Mouse (Mus musculus) heart, embryonic 10.5 days (tissue): Measurements from ENCODE around the gene Akap5. TPM values are rescaled to one million over a fixed set of nuclear protein-coding genes. Genes with fewer than 3 reads are reported as not detected.

Experiments
- DNase-seq: peaks from one replicate; pipeline ENCODE4 v3.0.0-alpha.2; 2017; ENCODE audit warnings: low spot score
- H3K27ac ChIP-seq: fragments of 300-500 bp; sonication (generic); 2 replicates; pipeline ENCODE4 v1.5.1; 2016; ENCODE audit warnings: mild to moderate bottlenecking
- H3K27me3 ChIP-seq: fragments of 300-500 bp; sonication (generic); 2 replicates; pipeline ENCODE4 v1.6.1; 2016; ENCODE audit warnings: mild to moderate bottlenecking; ENCODE audit not compliant: poor library complexity, insufficient read depth, severe bottlenecking
- H3K36me3 ChIP-seq: fragments of 300-500 bp; sonication (generic); 2 replicates; pipeline ENCODE4 v1.6.1; 2016; ENCODE audit warnings: mild to moderate bottlenecking, moderate library complexity
- H3K4me1 ChIP-seq: fragments of 300-500 bp; sonication (generic); 2 replicates; pipeline ENCODE4 v1.6.1; 2016; ENCODE audit warnings: mild to moderate bottlenecking
- H3K4me3 ChIP-seq: fragments of 300-500 bp; sonication (generic); 2 replicates; pipeline ENCODE4 v1.5.1; 2016; ENCODE audit warnings: mild to moderate bottlenecking, moderate library complexity
- H3K9me3 ChIP-seq: fragments of 300-500 bp; sonication (generic); 2 replicates; pipeline ENCODE4 v1.6.1; 2016; ENCODE audit warnings: mild to moderate bottlenecking, moderate library complexity
- WGBS: fragments of 180-500 bp; shearing (Covaris S2); methylation state at CpG from one replicate; pipeline ENCODE4 v1.1.7; 2016; 5-methylcytosine and 5-hydroxymethylcytosine counted together
- polyA plus RNA-seq: library from polyadenylated mRNA; unstranded; fragments of >200 nt; fragmentation: Nextera tagmentation; extraction: Ambion mirVana; gene quantifications from 2 replicates; pipeline ENCODE4 v1.2.1, GENCODE M21; 2016

Akap5 gene
- polyA plus RNA-seq, 1 experiment from 2014 or later, result 9.5 TPM

DNA sequence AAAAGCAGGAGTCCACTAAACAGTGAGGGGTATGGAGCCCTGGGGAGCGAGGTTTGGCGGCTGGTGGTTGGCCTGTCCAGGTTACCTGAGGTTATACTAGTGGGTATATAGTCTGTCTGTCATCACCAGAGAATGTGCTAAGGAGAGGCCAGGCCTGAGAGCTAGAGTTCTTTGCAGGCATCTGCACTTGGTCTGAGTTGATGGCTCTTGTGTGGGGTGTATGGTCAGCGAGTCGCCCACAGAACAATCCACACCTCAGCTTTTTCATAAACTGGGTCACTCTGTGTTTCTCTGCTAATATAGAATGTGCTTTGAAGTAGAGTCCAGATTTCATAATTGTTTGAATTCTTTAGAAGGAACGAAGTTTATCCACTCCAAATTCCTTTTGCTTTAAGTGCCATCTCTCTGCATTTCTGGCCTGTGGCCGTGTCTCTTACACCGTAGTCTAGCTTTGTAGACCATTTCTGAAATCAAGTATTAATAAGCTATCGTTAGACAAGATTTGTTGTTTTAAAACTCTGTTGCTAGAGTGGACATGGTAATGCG lies 25.3 kb upstream of the Akap5 start:
- 79% methylated on average over 9 of the region's 9 CpGs for WGBS
- Histone ChIP-seq H3K9me3 (no peaks in the 10 kb centered on the region), H3K4me1 (peaks cover 12% of the 10 kb centered on the region; the same call in 1 of the 2 replicates), H3K4me3 (no peak overlapping the region), H3K36me3 (peaks cover 80% of the 10 kb centered on the region), H3K27me3 (no peaks in the 10 kb centered on the region), H3K27ac (no peak overlapping the region)
- DNase-seq, result no peak

DNA sequence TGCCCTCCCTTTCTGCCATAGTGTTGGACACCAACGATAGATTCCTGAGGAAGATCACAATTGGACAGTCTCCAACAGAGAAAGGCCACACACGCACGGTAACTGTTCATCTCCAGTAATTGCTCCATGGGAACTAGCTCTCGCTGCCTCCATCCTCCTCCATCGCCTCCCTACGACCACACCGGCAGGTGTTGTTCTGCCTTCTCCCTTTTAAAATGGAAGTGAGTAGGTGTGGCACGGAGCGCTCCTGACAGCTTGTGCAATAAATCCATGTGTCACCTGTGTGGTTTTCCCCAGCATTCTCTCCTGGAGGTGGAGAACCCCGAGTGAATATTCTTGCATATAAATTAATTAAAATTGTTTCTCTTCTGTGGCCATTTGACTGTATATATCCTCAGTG lies 24.3 kb upstream of the Akap5 start:
- H3K9me3 ChIP-seq, result no peaks in the 10 kb centered on the region
- H3K27ac ChIP-seq, result no peak overlapping the region
- DNase-seq, result no peak
- no peaks in the 10 kb centered on the region for H3K27me3 ChIP-seq
- H3K36me3 ChIP-seq, result peaks cover 79% of the 10 kb centered on the region
- H3K4me3 ChIP-seq, result no peak overlapping the region
- peaks cover 12% of the 10 kb centered on the region; the same call in 1 of the 2 replicates for H3K4me1 ChIP-seq
- WGBS, result 91% methylated on average over 10 of the region's 10 CpGs

DNA sequence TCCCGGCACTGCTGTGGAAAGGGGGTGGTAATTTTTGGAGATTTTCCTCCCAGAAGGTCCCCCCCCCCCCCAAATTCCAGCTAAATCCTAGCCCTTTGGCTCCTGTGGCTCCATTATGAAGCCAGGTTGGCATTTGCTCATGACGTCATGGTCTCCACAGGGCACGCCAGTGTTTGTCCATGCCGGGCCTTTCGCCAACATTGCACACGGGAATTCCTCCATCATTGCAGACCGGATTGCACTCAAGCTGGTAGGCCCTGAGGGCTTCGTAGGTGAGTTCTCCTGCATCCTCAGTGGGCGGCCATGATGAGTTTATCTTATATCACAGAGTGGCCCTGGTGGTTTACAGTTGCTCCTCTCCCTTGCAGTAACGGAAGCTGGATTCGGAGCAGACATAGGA lies 21.2 kb upstream of the Akap5 start:
- no peak for DNase-seq
- Histone ChIP-seq H3K4me3 (no peak overlapping the region), H3K27me3 (no peaks in the 10 kb centered on the region), H3K4me1 (peaks cover 34% of the 10 kb centered on the region), H3K9me3 (no peaks in the 10 kb centered on the region), H3K27ac (no peak overlapping the region), H3K36me3 (peaks cover 64% of the 10 kb centered on the region)
- WGBS, result 92% methylated on average over 11 of the region's 11 CpGs

DNA sequence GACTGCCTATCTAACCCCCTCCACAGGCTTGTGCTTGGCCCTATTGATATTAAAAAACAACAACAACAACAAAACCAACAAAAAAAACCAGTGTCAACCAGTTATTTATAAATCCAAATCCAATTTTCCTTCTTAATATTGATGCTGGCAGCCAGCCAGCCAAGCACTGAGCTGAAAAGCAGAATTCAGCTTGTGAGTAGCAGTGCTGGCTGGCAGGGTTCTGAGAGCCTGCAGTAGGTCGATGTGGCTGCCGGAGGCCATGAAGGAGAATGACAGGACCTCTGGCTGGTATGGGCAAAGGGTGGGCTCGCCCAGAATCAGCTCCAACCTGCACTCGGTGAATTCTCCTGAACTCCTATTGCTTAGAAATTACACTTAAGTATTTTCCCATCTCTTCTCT lies 20.5 kb upstream of the Akap5 start:
- peaks cover 29% of the 10 kb centered on the region for H3K4me1 ChIP-seq
- 85% methylated on average over 4 of the region's 4 CpGs for WGBS
- DNase-seq, result no peak
- H3K36me3 ChIP-seq, result peaks cover 57% of the 10 kb centered on the region
- no peak overlapping the region for H3K27ac ChIP-seq
- no peaks in the 10 kb centered on the region for H3K9me3 ChIP-seq
- H3K4me3 ChIP-seq, result no peak overlapping the region
- no peaks in the 10 kb centered on the region for H3K27me3 ChIP-seq

DNA sequence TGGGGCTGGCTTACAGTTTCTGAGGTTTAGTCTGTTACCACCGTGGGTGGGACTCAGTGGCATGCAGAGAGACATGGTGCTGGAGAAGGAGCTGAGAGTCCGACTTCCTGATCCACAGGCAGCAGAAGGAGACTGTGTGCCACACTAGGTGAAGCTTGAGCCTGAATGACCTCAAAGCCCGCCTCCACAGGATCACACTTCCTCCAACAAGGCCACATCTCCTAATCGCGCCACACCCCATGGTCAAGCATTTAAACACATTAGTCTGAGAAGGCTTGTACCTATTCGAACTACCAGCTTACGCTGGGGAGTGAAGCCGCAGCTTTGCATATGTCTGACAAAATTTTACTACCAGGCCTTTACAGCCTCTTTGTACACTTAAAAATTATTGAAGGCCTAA lies 19.6 kb upstream of the Akap5 start:
- Histone ChIP-seq H3K27me3 (no peaks in the 10 kb centered on the region), H3K4me3 (no peak overlapping the region), H3K9me3 (no peaks in the 10 kb centered on the region), H3K36me3 (peaks cover 55% of the 10 kb centered on the region), H3K4me1 (peaks cover 29% of the 10 kb centered on the region), H3K27ac (no peak overlapping the region)
- WGBS, result 91% methylated on average over 8 of the region's 8 CpGs
- DNase-seq, result no peak

DNA sequence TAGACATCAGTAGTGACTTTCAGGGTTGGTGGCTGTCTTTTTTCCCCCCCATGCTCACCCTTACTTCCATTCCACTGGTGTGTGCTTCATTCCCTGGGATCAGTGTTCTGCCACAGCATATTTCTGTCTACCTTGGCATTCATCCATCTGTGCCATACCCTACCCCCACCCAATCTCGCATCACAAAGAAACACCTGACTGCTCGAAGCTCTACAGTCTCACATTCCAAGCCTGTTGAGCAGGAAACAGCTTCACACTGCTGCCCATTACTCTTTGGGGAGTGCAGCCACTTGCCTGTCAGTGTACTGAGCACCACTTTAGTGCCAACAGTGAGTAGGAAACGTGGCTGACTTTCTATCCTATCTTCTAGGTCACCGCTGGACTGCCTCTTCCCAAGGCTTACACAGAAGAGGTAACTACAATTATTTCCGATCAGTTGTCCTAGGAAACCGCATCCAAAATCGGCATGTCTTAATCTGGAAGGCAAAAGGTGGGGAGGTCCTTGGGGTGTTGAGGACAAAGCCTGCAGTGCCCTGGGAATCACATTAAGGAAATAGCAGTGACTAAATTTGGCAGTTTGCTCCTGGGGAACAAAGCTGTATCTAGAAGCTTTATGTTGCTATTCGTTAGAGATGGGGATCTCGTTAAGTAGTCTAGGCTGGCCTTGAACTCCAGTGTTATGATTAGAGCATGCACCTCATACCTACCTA lies 17.7 kb upstream of the Akap5 start:
- Histone ChIP-seq H3K27me3 (no peaks in the 10 kb centered on the region), H3K9me3 (no peaks in the 10 kb centered on the region), H3K4me1 (peaks cover 48% of the 10 kb centered on the region), H3K27ac (peak overlapping the region; percentile 87), H3K4me3 (no peak overlapping the region), H3K36me3 (peaks cover 51% of the 10 kb centered on the region)
- no peak for DNase-seq
- whole genome bisulfite sequencing, result 80% methylated on average over 9 of the region's 9 CpGs

DNA sequence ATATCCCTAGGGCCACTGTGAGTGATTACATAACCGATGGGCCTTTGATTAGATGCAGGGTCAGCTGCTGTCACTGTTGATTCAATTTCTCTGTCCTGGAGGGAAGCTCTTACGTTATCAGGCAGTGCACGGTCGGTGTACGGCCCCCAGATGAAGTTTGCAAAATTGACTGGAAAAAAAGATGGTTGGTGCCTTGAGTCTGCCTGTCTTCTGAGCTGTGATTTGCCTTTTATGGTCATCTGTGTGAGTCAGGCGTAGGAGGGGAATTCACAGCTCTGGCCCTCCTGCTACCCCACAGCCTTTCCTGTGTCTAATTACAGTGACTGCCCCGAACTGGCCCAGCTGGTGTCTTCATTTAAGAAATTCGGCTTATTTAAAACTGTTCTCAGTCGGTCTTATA lies 16.7 kb upstream of the Akap5 start:
- DNase-seq, result peak; percentile 80

DNA sequence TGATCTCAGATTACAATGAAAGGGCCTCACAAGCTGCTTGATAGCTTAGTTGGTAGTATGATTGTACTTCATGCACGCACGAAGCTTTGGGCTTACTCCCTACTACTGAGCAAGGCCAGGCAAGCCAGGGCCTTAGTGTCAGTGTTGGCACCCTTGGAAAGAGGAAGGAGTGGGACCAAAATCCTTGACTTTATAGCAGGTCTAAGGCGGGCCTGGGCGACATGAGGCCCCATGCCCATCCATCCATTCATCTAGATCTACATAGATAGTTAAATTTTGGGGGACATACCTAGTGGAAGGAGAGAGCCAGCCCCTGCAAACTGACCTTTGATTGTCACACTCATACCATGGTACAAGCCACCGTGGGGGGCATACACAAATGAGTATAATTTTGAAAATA lies 16.3 kb upstream of the Akap5 start:
- Histone ChIP-seq H3K36me3 (peaks cover 55% of the 10 kb centered on the region), H3K4me3 (no peak overlapping the region), H3K27ac (peak overlapping the region; percentile 87), H3K4me1 (peaks cover 52% of the 10 kb centered on the region), H3K9me3 (no peaks in the 10 kb centered on the region), H3K27me3 (no peaks in the 10 kb centered on the region)
- DNase-seq, result no peak
- 81% methylated on average over 5 of the region's 5 CpGs for WGBS

More for the DNA sequence above, 16.7 kb upstream of the Akap5 start:
- H3K4me1 ChIP-seq, result peaks cover 52% of the 10 kb centered on the region
- H3K36me3 ChIP-seq, result peaks cover 56% of the 10 kb centered on the region
- peak overlapping the region; percentile 87 for H3K27ac ChIP-seq
- no peak overlapping the region for H3K4me3 ChIP-seq
- WGBS, result 25% methylated on average over 9 of the region's 9 CpGs
- no peaks in the 10 kb centered on the region for H3K27me3 ChIP-seq
- H3K9me3 ChIP-seq, result no peaks in the 10 kb centered on the region

DNA sequence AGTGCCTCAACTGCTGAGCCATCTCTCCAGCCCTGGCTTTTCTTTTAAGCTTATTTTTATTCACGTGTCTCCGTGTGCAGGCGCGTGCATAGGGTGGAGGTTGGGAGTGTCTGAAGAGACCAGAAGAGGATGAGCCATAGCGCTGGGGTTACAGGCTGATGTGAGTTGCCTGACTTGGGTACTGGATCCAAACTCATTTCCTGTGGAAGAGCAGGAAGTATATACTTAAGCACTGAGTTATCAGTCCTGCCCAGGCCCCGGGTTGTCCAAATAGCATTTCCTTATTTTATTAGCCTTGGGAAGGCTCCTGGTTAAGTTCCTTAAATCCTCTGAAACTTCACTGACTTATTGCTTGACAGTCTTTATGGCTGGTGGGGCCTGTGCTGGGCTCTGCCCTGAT lies 14.7 kb upstream of the Akap5 start:
- Histone ChIP-seq H3K27ac (peak overlapping the region; percentile 80), H3K27me3 (no peaks in the 10 kb centered on the region), H3K9me3 (no peaks in the 10 kb centered on the region), H3K4me1 (peaks cover 52% of the 10 kb centered on the region), H3K36me3 (peaks cover 56% of the 10 kb centered on the region), H3K4me3 (no peak overlapping the region)
- no peak for DNase-seq
- WGBS, result 68% methylated on average over 6 of the region's 6 CpGs

DNA sequence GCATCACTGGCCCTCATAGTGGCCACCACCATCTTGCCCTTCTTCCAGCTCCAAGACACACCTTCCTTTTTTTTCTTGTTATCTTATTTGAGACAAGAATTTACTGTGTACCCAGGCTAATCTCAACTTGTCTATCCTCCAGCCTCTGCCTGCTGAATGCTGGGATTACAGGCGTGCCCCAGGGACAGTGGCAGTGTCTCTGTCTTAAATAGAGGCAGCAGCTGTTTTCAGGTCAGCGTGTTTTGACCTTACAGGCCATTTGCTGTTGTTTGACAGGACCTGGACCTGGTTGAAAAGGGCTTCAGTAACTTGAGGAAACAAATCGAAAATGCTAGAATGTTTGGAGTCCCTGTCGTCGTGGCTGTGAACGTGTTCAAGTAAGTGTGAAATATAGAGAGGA lies 14.1 kb upstream of the Akap5 start:
- 71% methylated on average over 6 of the region's 6 CpGs for WGBS
- H3K36me3 ChIP-seq, result peaks cover 59% of the 10 kb centered on the region
- H3K4me3 ChIP-seq, result no peak overlapping the region
- H3K27ac ChIP-seq, result peak overlapping the region; percentile 80
- no peaks in the 10 kb centered on the region for H3K9me3 ChIP-seq
- DNase-seq, result no peak
- H3K4me1 ChIP-seq, result peaks cover 52% of the 10 kb centered on the region
- no peaks in the 10 kb centered on the region for H3K27me3 ChIP-seq

DNA sequence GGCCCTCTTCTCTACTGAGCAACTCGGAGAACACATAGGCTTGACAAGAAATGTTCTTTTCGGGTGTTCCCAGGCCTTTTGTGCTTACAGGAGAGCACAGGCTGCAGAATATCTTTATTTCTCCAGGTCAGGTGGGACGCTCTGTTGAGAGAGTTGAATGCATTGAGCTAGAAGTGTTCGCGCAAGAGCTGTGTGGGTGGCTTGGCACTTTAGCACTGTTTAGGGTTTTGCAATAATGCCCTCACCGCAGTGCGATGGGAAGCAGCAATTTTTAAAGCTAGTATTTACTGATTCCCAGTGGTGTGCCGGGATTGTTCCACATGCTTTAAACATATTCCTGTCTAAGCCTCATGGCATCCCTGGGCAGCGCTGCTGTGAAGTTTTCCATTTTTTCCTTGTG lies 13.5 kb upstream of the Akap5 start:
- WGBS, result 92% methylated on average over 9 of the region's 9 CpGs
- Histone ChIP-seq H3K27me3 (no peaks in the 10 kb centered on the region), H3K4me1 (peaks cover 51% of the 10 kb centered on the region), H3K4me3 (no peak overlapping the region), H3K27ac (peak overlapping the region; percentile 80), H3K9me3 (no peaks in the 10 kb centered on the region), H3K36me3 (peaks cover 57% of the 10 kb centered on the region)
- DNase-seq, result no peak

DNA sequence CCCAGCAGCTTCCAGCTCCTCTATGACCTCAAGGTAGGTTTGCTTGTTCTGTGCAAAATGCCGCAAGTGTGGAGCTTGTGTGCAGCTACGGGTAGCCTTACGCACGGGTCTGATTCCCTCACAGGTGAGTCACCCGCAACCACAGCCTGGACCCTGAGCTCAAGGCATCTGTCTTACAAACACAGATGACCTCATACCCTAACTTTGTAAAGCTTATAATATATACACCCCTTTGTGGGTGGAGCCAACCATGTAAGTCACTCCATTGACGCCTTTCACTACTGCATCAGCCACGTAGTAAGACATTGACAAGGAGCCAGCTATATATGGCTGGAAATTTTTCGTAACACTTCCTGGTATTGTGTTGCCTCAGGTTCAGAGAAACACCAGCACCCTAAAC lies 12.7 kb upstream of the Akap5 start:
- H3K4me1 ChIP-seq, result peaks cover 49% of the 10 kb centered on the region
- peaks cover 54% of the 10 kb centered on the region for H3K36me3 ChIP-seq
- H3K4me3 ChIP-seq, result no peak overlapping the region
- peak overlapping the region; percentile 80 for H3K27ac ChIP-seq
- WGBS, result 80% methylated on average over 8 of the region's 8 CpGs
- no peaks in the 10 kb centered on the region for H3K9me3 ChIP-seq
- no peaks in the 10 kb centered on the region for H3K27me3 ChIP-seq
- no peak for DNase-seq

DNA sequence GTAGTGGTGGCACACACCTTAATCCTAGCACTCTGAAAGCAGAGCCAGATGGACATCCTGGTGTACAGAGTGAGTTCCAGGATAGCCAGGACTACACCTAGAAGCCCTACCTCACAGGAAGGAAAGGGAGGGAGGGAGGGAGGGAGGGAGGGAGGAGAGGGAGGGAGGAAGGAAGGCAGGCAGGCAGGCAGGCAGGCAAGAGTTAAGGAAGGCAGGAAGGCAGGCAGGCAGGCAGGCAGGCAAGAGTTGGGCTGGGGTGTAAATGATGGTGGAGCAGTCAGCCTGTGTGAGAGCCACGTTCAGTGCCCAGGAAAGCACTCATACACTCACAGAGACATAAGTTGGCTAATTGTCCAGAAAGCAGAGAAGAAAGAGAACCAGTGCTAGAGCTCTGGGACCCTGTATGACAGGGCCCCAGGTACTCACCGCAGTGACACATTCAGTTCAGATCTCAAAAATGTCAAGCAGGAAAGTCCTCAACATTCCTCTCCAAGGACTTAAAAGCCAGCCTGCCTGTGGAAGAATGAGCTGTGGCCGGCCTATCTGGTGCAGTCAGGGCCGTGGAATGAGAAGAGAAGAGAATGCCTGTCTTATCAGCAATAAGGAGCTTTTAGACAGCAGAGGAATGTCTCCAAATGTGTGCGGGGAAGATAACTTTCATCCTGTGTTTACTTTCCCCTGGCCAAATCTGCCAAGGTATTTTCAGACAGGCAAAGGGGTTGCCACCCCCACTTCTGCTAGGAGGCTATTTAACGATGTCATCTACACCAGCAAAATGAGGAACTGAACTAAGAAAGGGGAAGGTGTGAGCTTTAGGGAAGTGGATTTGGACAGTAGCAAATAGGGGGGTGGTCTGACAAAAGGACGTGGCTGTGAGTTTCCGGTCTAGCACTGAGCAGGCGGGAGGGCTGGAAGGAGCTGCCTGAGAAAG lies 6.1 kb upstream of the Akap5 start:
- Histone ChIP-seq H3K4me1 (peaks cover 52% of the 10 kb centered on the region), H3K27ac (peak overlapping the region; percentile 90), H3K27me3 (no peaks in the 10 kb centered on the region), H3K9me3 (no peaks in the 10 kb centered on the region), H3K4me3 (peak overlapping the region; percentile 42), H3K36me3 (peaks cover 43% of the 10 kb centered on the region)
- DNase-seq, result peak; percentile 91
- WGBS, result 7% methylated on average over 9 of the region's 9 CpGs
